Mouse (Mus musculus) ES-Bruce4 (cell line): ENCODE data around the gene Clint1.

Experiments used
- CTCF ChIP-seq: IDR thresholded peaks from one replicate; pipeline ENCODE4 v1.8.1; 2011; ENCODE audit warnings: low read depth, low read length
- POLR2A ChIP-seq: IDR thresholded peaks from one replicate; pipeline ENCODE4 v1.8.1; 2011; ENCODE audit warnings: low read length; ENCODE audit not compliant: insufficient read depth

- TF ChIP-seq CTCF (no peak), POLR2A (no peak)
Observed at GRCm38 (mm10) chr11:45897392-45897791, 45.5 kb downstream of the Clint1 start.
